10 mouse cellular contexts compared by ENCODE assay signal in genomic region chr4:118526408-118527334, GRCm38 (mm10). TPM values are rescaled to one million over a fixed set of nuclear protein-coding genes. Genes with fewer than 3 reads are reported as not detected.
DNase-seq lines count a peak whose midpoint lies in the region; ATAC-seq lines count a peak whose summit lies in the region.
"Had no signal": no experiment of that assay in that cellular context is flagged by ENCODE, and none has a peak within 500 bp of the region (broad histone marks: within the 10 kb centered on the region; RNA-seq: fewer than 3 reads in every experiment).

Gene 2610528J11Rik (plus strand): TSS chr4:118526999.

- ATAC-seq in midbrain, embryonic 11.5 days (ENCODE audit: low FRiP score): no peak
- peak; percentile 74 for ATAC-seq in liver, embryonic 16.5 days (ENCODE audit: low read depth)
- no peak for ATAC-seq in CD4-positive, CD25-positive, alpha-beta regulatory T cell, adult 4 months
- ATAC-seq in megakaryocyte progenitor cell, adult 5-6 weeks (replicated peaks; ENCODE audit: poor library complexity): no peak

- 41% methylated on average over 17 of the region's 17 CpGs for WGBS in midbrain, embryonic 10.5 days
- 41% methylated on average over 17 of the region's 17 CpGs for WGBS in midbrain, embryonic 11.5 days
- 53% methylated on average over 17 of the region's 17 CpGs for WGBS in liver, embryonic 16.5 days (ENCODE audit: insufficient replicate concordance)

- H3K9me3 ChIP-seq in midbrain, embryonic 10.5 days (replicated peaks): no peaks in the 10 kb centered on the region
- no peaks in the 10 kb centered on the region for H3K9me3 ChIP-seq in midbrain, embryonic 11.5 days (ENCODE audit: control insufficient read depth, low read length)
- no peaks in the 10 kb centered on the region for H3K9me3 ChIP-seq in liver, embryonic 16.5 days (replicated peaks; ENCODE audit: control insufficient read depth, low read length)

- no peak for DNase-seq in midbrain, embryonic 10.5 days (ENCODE audit: low spot score)
- no peak for DNase-seq in midbrain, embryonic 11.5 days (ENCODE audit: low spot score, missing footprints)
- peak; percentile 93 for DNase-seq in kidney, adult 9 months
- peak; percentile 61 for DNase-seq in urinary bladder, postnatal 25 days (ENCODE audit: low spot score)
- no peak for DNase-seq in Muller cell, postnatal 12 days (ENCODE audit: inconsistent ontology term)

- H3K9ac ChIP-seq in midbrain, embryonic 11.5 days (ENCODE audit: low read length): no peak within 1 kb of the TSS
- no peak within 1 kb of the TSS for H3K9ac ChIP-seq in liver, embryonic 16.5 days (ENCODE audit: low read depth, low read length)

- peak within 1 kb of the TSS; percentile 23; the same call in 1 of the 2 replicates for H3K27ac ChIP-seq in midbrain, embryonic 10.5 days (replicated peaks)
- H3K27ac ChIP-seq in midbrain, embryonic 11.5 days (ENCODE audit: low read depth, low read length): no peak within 1 kb of the TSS
- H3K27ac ChIP-seq in liver, embryonic 16.5 days (ENCODE audit: low read length): peak within 1 kb of the TSS; percentile 26; the same call in 1 of the 2 replicates
- H3K27ac ChIP-seq: macrophage had no signal

- H3K4me1 ChIP-seq in midbrain, embryonic 10.5 days: peaks cover 18% of the 10 kb centered on the region
- H3K4me1 ChIP-seq in midbrain, embryonic 11.5 days (ENCODE audit: control insufficient read depth, insufficient read depth, low read length): peaks cover 3% of the 10 kb centered on the region; the same call in 1 of the 2 replicates
- peaks cover 2% of the 10 kb centered on the region; the same call in 1 of the 2 replicates for H3K4me1 ChIP-seq in liver, embryonic 16.5 days (ENCODE audit: control insufficient read depth, low read depth, low read length)

- H3K27me3 ChIP-seq in midbrain, embryonic 10.5 days (ENCODE audit: low read depth, poor library complexity, severe bottlenecking): 0 out of 2 replicates have a peak, but pooled peaks cover 13% of the 10 kb centered on the region
- H3K27me3 ChIP-seq in midbrain, embryonic 11.5 days (ENCODE audit: control insufficient read depth, insufficient read depth, low read length): no peaks in the 10 kb centered on the region; the same call in 1 of the 2 replicates
- H3K27me3 ChIP-seq in liver, embryonic 16.5 days (ENCODE audit: control insufficient read depth, insufficient read depth, low read depth, low read length): no peaks in the 10 kb centered on the region

- H3K36me3 ChIP-seq in midbrain, embryonic 10.5 days: no peaks in the 10 kb centered on the region
- no peaks in the 10 kb centered on the region for H3K36me3 ChIP-seq in midbrain, embryonic 11.5 days (ENCODE audit: control insufficient read depth, insufficient read depth, low read length)
- H3K36me3 ChIP-seq in liver, embryonic 16.5 days (ENCODE audit: control insufficient read depth, insufficient read depth): no peaks in the 10 kb centered on the region

- no peak within 1 kb of the TSS for H3K4me3 ChIP-seq in midbrain, embryonic 10.5 days
- no peak within 1 kb of the TSS for H3K4me3 ChIP-seq in midbrain, embryonic 11.5 days (ENCODE audit: low read depth, low read length)
- H3K4me3 ChIP-seq in liver, embryonic 16.5 days (ENCODE audit: low read depth, low read length): peak within 1 kb of the TSS; percentile 25; the same call in 1 of the 2 replicates

- no peak within 1 kb of the TSS for H3K4me2 ChIP-seq in midbrain, embryonic 11.5 days
- peak within 1 kb of the TSS; percentile 22; the same call in 1 of the 2 replicates for H3K4me2 ChIP-seq in liver, embryonic 16.5 days (ENCODE audit: low read depth, low read length)

RNA-seq across cellular contexts. Expression of gene 2610528J11Rik, which starts in this region (rescaled TPM):
- 0.52 and 0.53 TPM in 2 replicates for polyA plus RNA-seq in midbrain, embryonic 10.5 days (2016; fragmentation: Nextera tagmentation; extraction: Ambion mirVana)
- polyA plus RNA-seq in midbrain, embryonic 11.5 days (2014; fragmentation: Nextera tagmentation; extraction: Ambion mirVana): 0.42 and 0.46 TPM in 2 replicates
- polyA plus RNA-seq in liver, embryonic 16.5 days (2015; fragmentation: Nextera tagmentation; extraction: Ambion mirVana): 6.3 and 8.8 TPM in 2 replicates
- not detected for polyA plus RNA-seq in CD4-positive, CD25-positive, alpha-beta regulatory T cell, adult 4 months (2017; shearing (Covaris generic))
- total RNA-seq in megakaryocyte progenitor cell, adult 5-6 weeks (2015): not detected in 2 replicates
- not detected in 2 replicates for total RNA-seq in megakaryocyte progenitor cell, adult 5-6 weeks (2017)
- total RNA-seq: CH12.LX had no signal
- polyA plus RNA-seq: macrophage had no signal

Comparison
In these comparisons a context has a peak if more than half of its experiments do, and no peak if none do; other contexts are left out.
1. DNase-seq: peak in kidney, adult 9 months (single experiment) and urinary bladder, postnatal 25 days (single experiment); none in midbrain, embryonic 10.5 days (single experiment), midbrain, embryonic 11.5 days (single experiment) and Muller cell, postnatal 12 days (single experiment).